Mouse (Mus musculus) ES-E14 (cell line): ENCODE results near the gene 2310022B05Rik. TPM values are rescaled to one million over a fixed set of nuclear protein-coding genes. Genes with fewer than 3 reads are reported as not detected.

Source experiments
- DNase-seq: peaks from one replicate; pipeline ENCODE4 v3.0.0-alpha.2; 2013; ENCODE audit warnings: low read depth, low spot score
- H3K27ac ChIP-seq: 2 replicates; pipeline ENCODE4 v1.5.1; 2012; ENCODE audit warnings: low read depth, mild to moderate bottlenecking, low read length, moderate library complexity, mixed read lengths; ENCODE audit not compliant: poor library complexity, insufficient read depth, severe bottlenecking
- H3K36me3 ChIP-seq: 2 replicates; pipeline ENCODE4 v1.6.1; 2012; ENCODE audit warnings: mild to moderate bottlenecking, low read length, moderate library complexity, mixed read lengths; ENCODE audit not compliant: control insufficient read depth, poor library complexity, insufficient read depth, severe bottlenecking
- H3K4me1 ChIP-seq, 2 experiments: fragments of 150-350 bp in 1 of 2; sonication (generic) in 1 of 2; 2 replicates each; pipeline ENCODE4 v1.6.1; 2012; ENCODE audit warnings: low read length in 2 of 2, mild to moderate bottlenecking in 1 of 2, mixed read lengths in 1 of 2; ENCODE audit not compliant: control insufficient read depth in 2 of 2, insufficient read depth in 2 of 2, poor library complexity in 1 of 2
- H3K4me3 ChIP-seq, 2 experiments: fragments of 150-350 bp in 1 of 2; sonication (generic) in 1 of 2; 2 replicates each; pipeline ENCODE4 v1.5.1; 2012; ENCODE audit warnings: low read length in 2 of 2, low read depth in 1 of 2, mild to moderate bottlenecking in 1 of 2, mixed read lengths in 1 of 2; ENCODE audit not compliant: insufficient read depth in 1 of 2, poor library complexity in 1 of 2, severe bottlenecking in 1 of 2
- H3K9ac ChIP-seq: 2 replicates; pipeline ENCODE4 v1.6.1; 2012; ENCODE audit warnings: low read depth, mild to moderate bottlenecking, low read length, mixed read lengths; ENCODE audit not compliant: poor library complexity, insufficient read depth, severe bottlenecking
- H3K9me3 ChIP-seq: fragments of 150-350 bp; sonication (generic); 2 replicates; pipeline ENCODE4 v1.6.1; 2012; ENCODE audit warnings: low read depth, mild to moderate bottlenecking, low read length; ENCODE audit not compliant: control insufficient read depth, insufficient read depth
- CHD2 ChIP-seq: IDR thresholded peaks from 2 replicates; pipeline ENCODE4 v1.6.1; 2014; ENCODE audit warnings: mild to moderate bottlenecking, low read depth, low read length, inconsistent platforms
- HCFC1 ChIP-seq: IDR thresholded peaks from 2 replicates; pipeline ENCODE4 v1.6.1; 2012; ENCODE audit warnings: low read length, inconsistent platforms, borderline replicate concordance; ENCODE audit not compliant: insufficient read depth
- MAFK ChIP-seq: IDR thresholded peaks from 2 replicates; pipeline ENCODE4 v1.6.1; 2014; ENCODE audit warnings: mild to moderate bottlenecking, low read depth, low read length, inconsistent platforms; ENCODE audit not compliant: insufficient read depth
- ZC3H11A ChIP-seq: IDR thresholded peaks from 2 replicates; pipeline ENCODE4 v1.6.1; 2012; ENCODE audit warnings: low read depth, mild to moderate bottlenecking, inconsistent platforms, low read length, borderline replicate concordance
- ZNF384 ChIP-seq: IDR thresholded peaks from 2 replicates; pipeline ENCODE4 v1.6.1; 2012; ENCODE audit warnings: low read depth, low read length, inconsistent platforms
- in situ Hi-C, 2 experiments: fragments of 600-800 bp; cut with MboI; formaldehyde crosslinking; loops; one replicate each; pipeline ENCODE4 v1.15.1; 2025; ENCODE audit warnings: low sequenced_read_pairs in 2 of 2, inconsistent platforms in 1 of 2; ENCODE audit not compliant: unreplicated experiment in 2 of 2
- total RNA-seq: library from RNA; depleted of rRNA; stranded (reverse); fragments of 300-350 nt; gene quantifications from 2 replicates; pipeline ENCODE4 v1.2.3, GENCODE M21; 2012

The 2310022B05Rik gene
- total RNA-seq, 1 experiment = 8.1 TPM

- no peaks in the 10 kb centered on the region for H3K36me3 ChIP-seq
- H3K9ac ChIP-seq = no peak overlapping the region
- no peak overlapping the region for H3K4me3 ChIP-seq
Measured at GRCm38 (mm10) chr8:124664414-124664813, 1.2 kb upstream of the 2310022B05Rik start.

GRCm38 (mm10) chr8:124663874-124664230, 683 bp upstream of the 2310022B05Rik start:
- TF ChIP-seq CHD2 (no peak), ZC3H11A (no peak), ZNF384 (no peak), HCFC1 (no peak), MAFK (no peak)
- Histone ChIP-seq H3K36me3 (no peaks in the 10 kb centered on the region), H3K4me3 (peak overlapping the region; percentile 92 to 97; a peak in 3 of 4 replicates), H3K4me1 (peaks cover 0 to 2% of the 10 kb centered on the region in 2 experiments; a peak in 2 of 4 replicates), H3K9me3 (no peaks in the 10 kb centered on the region), H3K27ac (no peak overlapping the region), H3K9ac (peak overlapping the region; percentile 41)
- in situ Hi-C loops = no loop called here
- DNase-seq = no peak

More at GRCm38 (mm10) chr8:124664414-124664813, 1.2 kb upstream of the 2310022B05Rik start:
- in situ Hi-C loops = no loop called here
- no peak for TF ChIP-seq CHD2
- TF ChIP-seq HCFC1 = no peak
- TF ChIP-seq MAFK = no peak
- TF ChIP-seq ZC3H11A = no peak
- TF ChIP-seq ZNF384 = no peak
- Histone ChIP-seq H3K4me1 (peaks cover 0 to 2% of the 10 kb centered on the region in 2 experiments; a peak in 2 of 4 replicates), H3K27ac (no peak overlapping the region), H3K9me3 (no peaks in the 10 kb centered on the region)
- no peak for DNase-seq

DNA sequence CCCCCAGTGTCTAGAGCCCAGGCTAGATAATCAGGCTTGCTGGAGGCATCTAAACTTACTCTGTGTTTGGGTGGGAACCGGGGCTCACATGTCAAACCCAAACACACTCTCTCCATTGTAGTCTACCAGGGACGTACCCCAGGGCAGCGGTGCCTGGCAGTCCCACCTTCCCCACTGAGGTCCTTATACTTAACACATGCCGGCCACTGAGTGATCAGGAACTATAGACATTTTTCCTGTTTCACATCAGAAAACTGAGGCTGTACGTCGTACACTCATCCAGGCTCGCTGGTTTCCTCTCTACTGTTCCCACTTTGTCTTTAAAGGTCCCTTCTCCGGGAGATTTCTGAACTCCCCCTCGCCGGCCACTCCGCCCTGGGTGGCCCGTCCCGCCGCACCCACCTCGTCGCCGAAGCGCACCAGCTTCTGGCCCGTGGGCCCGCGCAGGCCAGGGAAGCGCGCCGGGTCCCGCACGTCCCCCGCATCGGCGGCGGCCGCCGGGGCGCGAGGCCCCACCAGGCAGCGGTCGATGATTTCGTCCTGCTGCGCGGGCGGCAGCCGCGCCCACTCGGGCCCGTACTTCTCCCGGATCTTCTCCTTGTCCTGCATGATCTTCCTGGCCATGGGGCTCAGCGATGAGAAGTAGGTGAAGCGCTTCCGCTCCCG, 590 bp downstream of the 2310022B05Rik start:
- H3K4me3 ChIP-seq = peak overlapping the region; percentile 92 to 97
- no peaks in the 10 kb centered on the region for H3K36me3 ChIP-seq
- H3K9ac ChIP-seq = peak overlapping the region; percentile 73
- no peak overlapping the region for H3K27ac ChIP-seq
- in situ Hi-C loops = no loop called here
- H3K4me1 ChIP-seq = peaks cover 0 to 2% of the 10 kb centered on the region in 2 experiments; a peak in 2 of 4 replicates
- no peak for TF ChIP-seq ZNF384
- no peak for TF ChIP-seq MAFK
- 0 out of 2 replicates have a peak, but pooled peaks have one; percentile 22 for TF ChIP-seq HCFC1
- no peak for TF ChIP-seq CHD2
- peak; percentile 4 for DNase-seq
- H3K9me3 ChIP-seq = no peaks in the 10 kb centered on the region

GRCm38 (mm10) chr8:124661781-124662180, 1.4 kb downstream of the 2310022B05Rik start:
- no peaks in the 10 kb centered on the region for H3K9me3 ChIP-seq
- no peak overlapping the region for H3K9ac ChIP-seq
- no peak overlapping the region for H3K27ac ChIP-seq
- in situ Hi-C loops = no loop called here
- no peak for TF ChIP-seq ZNF384
- TF ChIP-seq MAFK = no peak
- TF ChIP-seq CHD2 = no peak
- no peak for TF ChIP-seq ZC3H11A
- no peak for TF ChIP-seq HCFC1
- H3K4me1 ChIP-seq = peaks cover 0 to 2% of the 10 kb centered on the region in 2 experiments; a peak in 2 of 4 replicates
- DNase-seq = no peak
- no peaks in the 10 kb centered on the region for H3K36me3 ChIP-seq
- peak overlapping the region in 1 of 2 experiments; percentile 97; a peak in 1 of 4 replicates for H3K4me3 ChIP-seq
